Mouse (Mus musculus) cerebellum, postnatal 4 days (tissue): ENCODE measurements around the gene Zcchc2.

Experiments used
- DNase-seq, 2 experiments: peaks; one replicate each; pipeline ENCODE4 v3.0.0; 2022; ENCODE audit warnings: low spot score in 2 of 2, mixed read lengths in 1 of 2

The Zcchc2 gene

DNA sequence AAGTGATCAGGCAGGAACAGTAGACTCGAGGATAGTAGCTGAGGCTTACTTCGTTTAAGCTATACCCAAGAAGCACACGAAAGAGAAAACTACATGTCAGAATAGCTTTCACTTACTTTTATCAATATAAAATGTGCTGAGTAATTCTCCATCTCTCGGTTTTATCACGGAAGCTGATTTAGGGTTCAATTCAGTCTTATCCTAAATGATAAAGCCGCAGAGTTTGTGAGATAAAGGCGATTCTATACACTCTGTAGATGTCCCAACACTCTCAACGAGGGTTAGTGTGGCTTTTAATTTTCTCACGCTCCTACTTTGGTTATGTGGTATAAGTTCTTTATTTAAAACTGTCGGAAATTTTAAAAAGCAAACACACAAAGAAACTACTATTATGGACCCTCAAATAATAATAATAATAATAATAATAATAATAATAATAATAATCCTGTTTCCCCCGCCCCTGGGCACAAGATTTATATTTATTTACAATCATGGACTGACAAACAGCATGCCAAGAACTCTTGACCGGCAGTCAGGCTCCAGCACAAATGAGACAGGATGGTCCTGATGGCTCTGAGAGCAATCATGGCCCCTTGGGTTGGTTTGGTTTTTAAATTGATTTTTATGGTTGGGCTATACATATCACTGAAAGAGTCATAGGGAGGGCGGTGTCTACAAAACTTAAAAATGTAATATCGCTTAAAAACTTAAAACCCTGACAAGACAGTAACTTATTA lies 1.1 kb upstream of the Zcchc2 start:
- no peak for DNase-seq

DNA sequence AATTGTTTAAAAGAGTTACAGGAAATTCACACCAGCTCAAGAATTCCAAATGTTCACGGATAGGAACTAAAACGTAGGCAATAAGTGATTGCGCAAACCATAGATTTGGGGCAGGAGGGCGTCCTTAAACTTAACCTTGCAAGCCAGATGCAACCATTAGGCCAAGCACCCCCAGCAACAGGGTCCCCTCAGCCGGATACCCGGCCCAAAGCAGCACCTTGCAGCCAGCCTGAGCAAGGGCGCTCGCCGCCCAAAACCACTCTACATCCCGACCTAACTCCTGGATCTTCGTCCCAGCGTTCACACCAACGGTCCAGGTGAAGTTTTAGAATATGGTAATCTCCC lies 594 bp upstream of the Zcchc2 start:
- DNase-seq: no peak

DNA sequence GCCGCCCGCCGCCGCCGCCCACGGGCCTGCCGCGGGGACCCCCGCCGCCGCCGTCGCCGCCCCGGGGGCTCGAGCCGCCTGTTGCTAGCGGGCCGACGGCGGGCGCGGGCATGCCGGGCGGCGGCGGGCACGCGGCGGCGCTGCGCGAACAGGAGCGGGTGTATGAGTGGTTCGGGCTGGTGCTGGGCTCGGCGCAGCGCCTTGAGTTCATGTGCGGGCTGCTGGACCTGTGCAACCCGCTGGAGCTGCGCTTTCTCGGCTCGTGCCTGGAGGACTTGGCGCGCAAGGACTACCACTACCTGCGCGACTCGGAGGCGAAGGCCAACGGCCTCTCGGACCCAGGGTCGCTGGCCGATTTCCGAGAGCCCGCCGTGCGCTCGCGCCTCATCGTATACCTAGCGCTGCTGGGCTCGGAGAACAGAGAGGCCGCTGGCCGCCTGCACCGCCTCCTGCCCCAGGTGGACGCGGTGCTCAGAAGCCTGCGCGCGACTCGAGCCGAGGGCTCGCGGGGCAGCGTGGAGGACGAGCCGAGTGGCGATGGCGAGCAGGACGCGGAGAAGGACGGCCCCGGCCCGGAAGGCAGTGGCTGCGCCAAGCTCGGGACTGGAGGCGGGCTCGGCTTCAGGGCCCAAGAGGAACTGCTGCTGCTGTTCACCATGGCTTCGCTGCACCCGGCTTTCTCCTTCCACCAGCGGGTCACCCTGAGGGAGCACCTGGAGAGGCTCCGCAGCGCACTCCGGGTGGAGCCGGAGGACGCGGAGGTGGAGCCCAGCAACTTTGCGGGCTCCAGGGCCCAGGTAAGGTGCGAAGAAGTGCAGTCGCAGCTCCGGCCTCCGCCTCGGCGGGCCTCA lies 930 bp downstream of the Zcchc2 start:
- peak; percentile 41 to 58 for DNase-seq

DNA sequence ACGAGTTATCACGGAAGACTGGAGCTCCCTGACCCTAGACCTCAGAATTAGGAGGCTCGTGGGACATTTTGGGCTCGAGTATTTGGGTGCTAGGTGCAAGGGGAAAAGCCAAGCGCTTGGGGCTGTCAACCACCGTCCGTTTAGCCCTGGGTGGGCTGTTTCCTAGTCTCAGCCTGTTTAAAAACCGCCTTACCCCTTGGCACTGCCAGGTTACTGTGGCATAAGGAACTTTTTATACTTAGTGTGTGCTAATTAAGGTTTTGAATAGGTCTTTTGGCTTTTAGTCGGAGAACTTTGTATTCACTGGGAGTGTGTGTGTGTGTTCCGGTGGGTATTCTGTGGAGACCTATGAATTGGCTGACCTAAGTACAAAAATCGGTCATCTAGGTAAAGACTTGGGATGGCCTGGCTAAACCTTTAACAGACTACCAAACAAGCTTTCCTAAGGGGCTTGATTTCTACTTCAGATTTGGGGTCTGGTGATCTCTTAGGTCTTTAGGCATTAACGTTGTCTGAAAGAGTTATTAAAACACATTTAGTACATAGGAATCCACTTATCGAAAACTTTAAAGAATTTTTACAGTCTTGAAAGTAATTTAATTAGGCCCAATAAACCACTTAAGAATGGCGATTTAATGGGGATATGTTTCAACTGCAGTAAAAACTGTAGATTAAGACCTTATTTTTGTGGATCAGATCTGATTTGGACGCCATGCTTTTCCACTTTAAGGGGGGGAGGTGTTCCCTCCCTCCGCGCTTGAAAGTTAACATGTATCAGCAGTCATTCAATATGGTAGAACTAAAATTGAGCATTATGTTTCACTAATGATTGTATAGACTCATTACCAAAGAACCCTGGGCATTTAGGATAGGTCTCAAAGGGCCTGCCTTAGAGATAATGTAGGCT lies 2.0 kb downstream of the Zcchc2 start:
- no peak for DNase-seq

DNA sequence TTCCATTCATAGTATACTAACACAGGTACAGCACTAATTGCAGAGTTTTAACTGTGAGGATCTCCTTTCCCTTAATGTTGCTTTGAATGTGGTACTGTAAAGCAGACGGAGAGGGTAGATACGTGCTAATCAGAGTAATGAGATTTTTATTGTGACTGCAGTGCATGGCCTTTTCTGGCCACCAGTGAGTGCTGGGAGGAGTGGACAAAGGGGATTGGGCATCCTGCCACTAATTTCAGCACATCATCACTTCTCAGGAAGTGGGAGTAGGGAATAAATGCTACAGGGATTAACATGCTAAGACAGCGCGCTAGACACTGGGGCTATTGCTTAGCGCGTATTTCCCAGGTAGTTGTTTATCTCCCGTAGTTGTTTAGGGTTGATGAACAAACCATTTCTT lies 3.0 kb downstream of the Zcchc2 start:
- peak in 1 of 2 experiments; percentile 26 for DNase-seq

DNA sequence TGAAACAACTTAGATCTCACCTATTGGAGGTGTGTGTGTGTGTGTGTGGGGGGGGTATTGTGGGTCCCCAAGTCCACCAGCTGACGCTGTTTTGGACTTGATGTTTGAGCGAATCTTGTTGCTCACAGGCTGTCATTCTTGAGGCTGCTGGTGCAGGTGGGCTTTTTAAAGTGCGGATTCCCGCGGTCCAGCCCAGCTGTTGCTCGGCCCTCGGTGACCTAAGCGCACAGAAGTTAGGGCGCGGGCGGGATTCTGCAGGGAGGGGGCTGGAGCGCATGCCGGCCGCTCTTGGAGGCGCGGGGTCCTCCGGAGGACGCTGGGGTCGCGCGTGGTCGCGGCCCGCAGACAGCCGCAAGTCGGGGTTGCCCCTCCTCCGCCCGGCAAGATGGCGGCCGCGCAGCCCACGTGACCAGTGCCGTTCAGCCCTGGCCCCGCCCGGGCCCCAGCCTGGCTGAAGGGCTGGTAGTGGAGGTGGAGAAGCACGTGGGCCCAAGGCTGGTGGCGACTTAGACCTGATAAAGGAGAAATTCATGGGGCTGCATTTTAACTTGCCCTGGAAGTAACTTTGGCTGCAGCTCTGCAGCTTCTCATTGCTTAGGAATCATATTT lies 3.5 kb downstream of the Zcchc2 start:
- DNase-seq: peak; percentile 70 to 87

DNA sequence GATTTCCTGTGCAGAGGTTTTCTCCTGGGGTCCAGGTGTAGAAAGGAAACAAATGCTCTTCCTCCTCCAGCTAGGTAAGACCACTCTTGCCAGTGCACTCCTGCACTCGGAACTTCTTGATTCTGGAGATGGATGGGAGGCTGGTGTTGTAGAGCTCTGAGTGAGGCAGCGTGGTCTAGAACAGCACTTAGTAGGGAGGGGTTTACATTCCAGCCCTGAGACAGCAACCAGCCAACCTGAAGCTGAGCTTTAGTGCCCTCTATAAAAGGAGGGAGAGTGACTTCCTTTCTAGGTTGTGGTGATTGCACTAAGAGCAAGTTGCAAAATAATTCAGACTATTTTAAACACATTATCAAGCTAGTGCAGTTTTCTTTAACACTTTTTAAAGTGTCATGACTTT lies 5.8 kb downstream of the Zcchc2 start:
- no peak for DNase-seq

DNA sequence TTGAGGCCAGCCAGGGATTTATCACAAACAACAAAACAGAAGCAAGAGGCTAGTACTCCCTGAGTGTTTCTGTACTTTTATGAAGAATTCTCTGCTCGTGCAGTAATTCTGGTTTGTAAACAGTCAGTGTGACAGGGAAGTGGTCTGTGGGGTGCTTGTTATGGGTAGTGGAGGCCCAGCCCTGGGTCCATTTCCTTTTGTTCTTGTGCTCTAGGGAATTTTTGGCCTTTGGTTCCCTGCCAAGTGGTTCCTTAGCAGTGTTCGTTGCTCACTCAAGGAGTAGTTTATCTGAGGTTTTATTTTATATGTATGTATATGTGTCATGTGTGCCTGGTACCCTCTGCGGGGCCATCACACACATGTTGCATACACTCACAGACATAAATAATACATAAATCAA lies 7.1 kb downstream of the Zcchc2 start:
- DNase-seq: no peak

DNA sequence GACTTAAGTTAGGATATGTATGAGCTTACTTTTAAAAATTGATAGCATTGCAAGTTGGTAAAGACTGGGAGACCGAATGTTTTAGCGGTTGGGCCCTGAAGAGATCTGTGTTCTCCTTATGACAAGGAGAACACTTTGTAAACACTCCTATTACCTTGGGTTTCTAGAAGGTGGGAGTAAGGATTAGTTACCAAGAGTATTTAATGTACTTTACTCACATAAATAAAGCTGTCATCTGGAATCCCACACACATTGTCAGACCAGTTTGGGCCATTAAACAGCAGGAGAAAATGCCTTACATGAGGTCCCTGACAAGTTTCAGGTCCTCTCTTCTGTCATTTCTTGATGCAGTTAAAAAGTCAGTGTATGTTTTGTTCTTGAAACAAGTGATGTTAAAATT lies 9.6 kb downstream of the Zcchc2 start:
- no peak for DNase-seq

DNA sequence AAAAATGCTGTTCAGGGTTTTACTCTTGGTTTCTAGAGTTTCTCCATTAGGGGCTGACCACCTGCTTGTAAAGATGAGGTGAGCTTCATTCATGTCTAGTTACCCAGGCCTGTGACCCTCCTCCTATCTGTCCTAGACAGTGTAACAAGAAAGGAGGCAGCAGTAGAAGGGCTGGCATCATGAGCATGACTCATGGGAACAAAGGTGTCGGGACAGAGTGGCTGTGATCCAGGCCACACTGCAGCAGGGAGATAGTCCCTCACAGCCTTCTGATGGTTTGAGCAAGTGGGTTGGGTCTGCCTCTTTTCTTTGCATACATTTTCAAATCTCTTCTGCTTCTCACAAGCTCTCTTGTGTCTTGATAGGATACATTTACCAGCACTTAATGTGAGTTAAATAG lies 17.4 kb downstream of the Zcchc2 start:
- no peak for DNase-seq

DNA sequence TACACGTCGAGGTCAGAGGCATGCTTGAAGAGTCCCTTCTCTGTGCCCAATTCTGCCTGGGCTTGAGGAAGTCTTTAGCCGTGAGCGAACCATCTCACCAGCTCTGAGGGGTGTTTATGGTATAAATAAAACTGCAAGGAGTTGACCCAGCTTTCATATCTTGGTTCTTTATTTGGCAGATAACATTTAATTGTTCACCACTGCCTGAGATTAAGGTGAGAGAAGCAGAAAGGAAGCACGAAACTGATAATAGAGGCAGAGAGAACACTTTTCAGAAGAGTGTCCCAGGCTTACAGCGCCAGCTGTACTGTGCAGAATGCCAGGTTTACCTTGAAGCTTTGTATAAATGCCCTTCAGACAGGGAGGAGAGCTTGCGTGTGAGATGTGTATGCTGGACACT lies 20.9 kb downstream of the Zcchc2 start:
- no peak for DNase-seq

DNA sequence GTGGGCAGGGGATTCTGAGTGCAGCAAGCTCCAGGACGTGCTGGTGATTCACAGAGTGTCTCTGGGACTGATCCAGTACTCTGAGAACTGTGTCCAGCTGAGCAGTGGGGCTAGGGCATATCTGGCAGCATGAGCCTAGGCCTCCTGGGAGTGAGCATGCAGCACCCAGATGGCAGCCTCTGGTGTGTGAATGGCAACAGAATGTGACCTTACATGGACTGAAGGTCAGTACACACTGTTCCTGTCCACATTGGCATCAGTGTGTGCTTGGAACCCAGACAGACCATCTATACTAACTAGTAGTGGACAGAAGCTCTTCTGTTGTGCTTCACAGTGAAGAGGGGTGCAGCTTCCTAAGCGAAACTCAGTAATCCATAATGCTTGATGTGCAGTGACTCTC lies 23.6 kb downstream of the Zcchc2 start:
- no peak for DNase-seq

DNA sequence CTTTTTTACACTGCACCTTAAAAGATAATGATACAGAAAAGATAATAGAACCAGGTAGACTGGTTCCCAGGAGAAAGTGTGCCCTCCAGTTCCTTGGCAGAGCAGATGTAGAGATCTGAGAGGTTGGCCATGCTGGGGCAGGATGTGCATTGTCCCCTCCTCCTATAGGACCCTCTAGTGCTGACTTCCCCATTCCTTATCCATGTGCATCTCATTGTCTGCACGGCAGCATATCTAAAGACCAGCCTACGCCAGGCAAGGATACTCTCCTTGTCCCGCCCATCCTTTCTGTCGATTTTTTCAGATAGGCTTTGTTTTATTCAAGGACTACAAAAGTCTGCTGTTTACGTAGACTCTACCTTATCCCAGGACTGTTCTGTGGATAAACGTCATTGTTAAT lies 26.1 kb downstream of the Zcchc2 start:
- no peak for DNase-seq

DNA sequence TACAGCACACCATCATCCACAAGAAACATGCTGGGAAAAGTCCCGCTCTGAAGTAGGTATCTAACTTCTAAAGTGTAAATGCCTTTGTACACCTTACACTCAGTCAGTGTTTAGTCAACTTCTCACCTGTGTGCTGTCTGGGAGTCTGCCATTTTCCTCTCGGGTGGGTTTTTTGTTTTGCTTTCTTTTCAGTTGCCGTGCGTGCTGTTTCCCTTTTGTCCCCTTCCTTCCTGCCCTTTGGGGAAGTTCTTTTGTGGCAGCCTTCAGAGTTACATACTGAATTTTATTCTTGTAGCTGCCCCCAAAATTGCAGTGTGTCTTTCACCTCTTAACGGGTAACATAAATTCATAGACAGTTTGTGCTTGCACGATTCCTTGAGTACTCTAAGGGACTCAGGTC lies 29.6 kb downstream of the Zcchc2 start:
- DNase-seq: no peak

DNA sequence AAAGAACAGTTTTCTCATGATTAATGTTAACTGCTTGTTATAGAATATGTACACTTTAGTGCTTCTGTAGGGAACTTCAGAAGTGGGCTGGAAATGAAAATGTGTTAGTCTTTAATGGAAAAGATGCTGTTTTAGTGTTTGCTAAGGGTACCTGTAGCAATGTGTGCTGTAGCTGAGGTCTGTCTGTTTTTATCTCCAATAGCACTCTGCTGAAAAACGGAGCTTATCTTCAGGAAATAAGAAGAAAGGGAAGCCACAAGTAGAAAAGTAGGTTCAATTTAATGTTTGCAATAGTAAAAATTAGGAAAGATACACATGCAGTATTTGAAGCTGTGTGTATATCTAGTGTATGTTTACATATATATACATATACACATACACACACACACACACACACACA lies 32.8 kb downstream of the Zcchc2 start:
- no peak for DNase-seq

DNA sequence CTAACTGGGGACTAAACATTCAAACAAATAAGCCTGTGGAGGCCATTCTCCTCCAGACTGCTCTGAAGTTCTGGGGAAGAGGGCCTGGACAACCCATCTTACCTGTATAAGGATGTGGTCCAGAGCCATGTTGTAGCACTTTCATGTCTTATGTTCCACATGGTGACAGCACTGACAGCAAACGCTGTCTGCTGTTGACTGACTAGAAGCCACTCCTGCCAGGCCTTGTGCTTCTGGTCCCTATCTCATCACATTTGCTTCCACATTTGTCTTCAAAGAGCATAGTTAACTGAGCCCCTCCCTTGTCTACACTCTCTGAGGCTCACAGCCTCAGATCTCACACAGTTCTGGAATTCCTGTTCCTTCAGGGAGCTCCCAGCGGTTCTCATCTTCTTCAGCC lies 34.0 kb downstream of the Zcchc2 start:
- no peak for DNase-seq

DNA sequence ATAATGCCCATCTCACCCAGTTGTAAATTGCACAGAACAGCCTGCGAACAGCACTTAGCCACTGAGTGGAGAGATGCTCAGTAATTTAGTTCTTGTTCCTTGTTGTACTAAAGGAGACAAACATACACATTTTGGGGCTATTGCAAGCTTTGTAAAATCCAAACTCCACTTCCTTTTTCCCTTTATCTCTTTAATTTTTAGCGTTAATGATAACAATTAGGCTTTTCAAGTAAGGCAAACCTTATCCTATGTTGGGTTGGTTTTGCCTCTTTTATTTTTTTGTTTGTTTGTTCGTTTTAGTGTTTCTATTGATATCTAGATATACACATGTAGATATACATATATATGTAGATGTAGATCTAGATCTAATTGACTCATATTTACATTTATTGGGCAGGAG lies 34.6 kb downstream of the Zcchc2 start:
- no peak for DNase-seq

DNA sequence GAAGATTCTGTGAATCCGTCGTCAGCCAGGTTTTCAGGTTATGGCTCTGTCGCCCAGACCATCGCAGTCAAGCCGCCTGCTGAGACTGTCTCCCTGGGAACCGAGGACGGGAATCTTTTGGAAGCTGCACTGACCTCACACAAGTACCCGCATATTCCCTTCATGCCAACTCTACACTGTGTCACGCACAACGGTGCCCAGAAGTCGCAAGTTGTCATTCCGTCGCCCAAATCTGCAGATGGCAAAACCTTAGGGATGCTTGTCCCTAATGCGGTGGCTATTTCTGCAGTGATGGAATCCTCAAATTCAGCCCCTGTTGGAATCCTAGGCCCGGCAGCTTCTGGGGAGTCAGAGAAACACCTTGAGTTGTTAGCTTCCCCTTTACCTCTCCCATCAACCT lies 39.6 kb downstream of the Zcchc2 start:
- DNase-seq: no peak

DNA sequence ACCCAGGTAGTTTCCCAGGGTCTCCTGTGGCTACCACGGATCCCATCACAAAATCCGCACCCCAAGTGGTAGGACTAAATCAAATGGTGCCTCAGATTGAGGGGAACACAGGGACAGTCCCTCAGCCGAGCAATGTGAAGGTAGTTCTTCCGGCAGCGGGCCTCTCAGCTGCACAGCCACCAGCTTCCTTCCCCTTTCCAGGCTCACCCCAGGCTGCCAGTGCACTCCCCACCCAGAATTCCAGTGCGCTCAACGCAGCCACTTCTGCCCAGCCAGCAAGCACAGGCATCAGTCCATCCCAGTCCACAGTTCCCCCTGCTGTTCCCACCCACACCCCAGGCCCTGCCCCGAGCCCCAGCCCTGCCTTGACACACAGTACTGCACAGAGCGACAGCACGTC lies 40.1 kb downstream of the Zcchc2 start:
- no peak for DNase-seq

DNA sequence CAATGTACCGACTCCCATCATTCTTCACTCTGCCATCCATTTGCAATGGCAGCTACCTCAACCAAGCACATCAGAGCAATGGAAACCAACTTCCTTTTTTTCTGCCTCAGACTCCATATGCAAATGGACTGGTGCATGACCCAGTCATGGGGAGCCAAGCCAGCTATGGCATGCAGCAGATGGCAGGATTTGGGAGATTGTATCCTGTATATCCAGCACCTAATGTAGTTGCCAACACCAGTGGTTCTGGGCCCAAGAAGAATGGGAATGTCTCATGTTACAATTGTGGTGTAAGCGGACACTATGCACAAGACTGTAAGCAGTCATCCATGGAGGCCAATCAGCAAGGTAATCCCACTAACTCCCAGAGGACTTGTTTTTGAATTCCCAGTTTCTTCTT lies 40.7 kb downstream of the Zcchc2 start:
- DNase-seq: no peak

DNA sequence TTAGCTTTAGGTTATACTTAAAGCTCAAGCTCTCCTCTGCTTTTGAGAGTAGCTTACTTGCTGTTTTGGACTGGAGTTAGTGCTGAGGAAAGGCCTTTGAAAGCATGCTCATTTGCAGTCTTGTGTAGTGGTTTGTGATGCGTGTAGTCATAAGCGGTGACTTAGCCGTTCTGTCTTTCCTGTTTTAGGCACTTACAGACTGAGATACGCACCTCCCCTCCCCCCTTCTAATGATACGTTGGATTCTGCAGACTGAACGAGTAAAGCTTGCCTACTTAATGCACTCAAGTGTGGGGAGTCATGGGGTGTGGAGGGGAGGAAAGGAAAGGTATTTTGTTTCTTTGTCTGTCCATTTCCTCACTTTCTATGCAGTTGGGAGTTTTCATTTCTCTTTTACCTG lies 41.7 kb downstream of the Zcchc2 start:
- no peak for DNase-seq

DNA sequence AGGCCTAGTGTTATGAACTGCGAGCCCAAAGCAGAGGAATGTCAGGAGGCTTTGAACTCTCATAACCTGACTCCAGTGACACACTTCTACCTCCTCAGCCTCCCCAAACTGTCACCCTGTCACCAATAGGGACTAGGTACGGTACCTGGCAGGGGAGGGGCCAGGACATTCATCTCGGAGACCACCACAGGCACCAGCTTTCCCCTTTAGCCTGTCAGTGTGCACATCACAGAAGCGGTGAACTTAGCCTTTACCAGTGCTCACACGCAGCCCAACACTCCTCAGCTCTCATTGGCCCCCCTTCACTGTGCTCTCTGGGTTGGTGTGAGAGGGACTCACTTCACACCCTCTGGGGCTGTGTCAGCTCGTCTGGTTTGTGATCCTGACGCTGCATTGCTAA lies 44.6 kb downstream of the Zcchc2 start:
- DNase-seq: no peak
